Mouse (Mus musculus): ENCODE data around the gene Gm11639.

Gm11639 gene

DNA sequence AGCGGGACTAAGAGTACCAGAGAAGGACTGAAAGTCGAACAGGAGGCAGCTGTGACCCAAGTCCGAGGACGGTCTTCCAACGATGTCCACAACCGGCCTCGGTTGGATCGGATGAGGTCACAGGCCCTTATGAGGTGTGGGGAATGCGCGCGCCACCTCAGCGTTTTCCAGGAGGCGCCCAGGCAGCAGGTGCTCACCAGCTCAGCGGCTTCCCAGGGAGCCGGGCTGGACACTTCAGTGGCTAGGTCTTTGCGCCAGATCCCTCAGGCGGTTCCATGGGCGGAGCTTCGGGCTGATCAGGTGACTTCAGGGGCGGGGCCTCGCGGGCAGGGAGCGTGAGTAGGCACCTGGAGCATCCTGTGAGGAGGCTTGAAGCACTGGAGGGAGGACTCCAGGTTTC, at the start of gene Gm11639:
TSS of gene Gm11639 (plus strand) at position 160 of the 400 bp plus-strand sequence.
- DNase-seq (ENCODE audit: low spot score in 2 of 2): no peak

- no peak for DNase-seq (ENCODE audit: low spot score in 2 of 2)
These were observed 48.5 kb upstream of the Gm11639 start for GRCm38 (mm10) chr11:104637010-104637409.

GRCm38 (mm10) chr11:104638006-104638405, 47.5 kb upstream of the Gm11639 start:
- DNase-seq (ENCODE audit: low spot score in 2 of 2): no peak

GRCm38 (mm10) chr11:104638906-104639305, 46.6 kb upstream of the Gm11639 start:
- no peak for DNase-seq (ENCODE audit: low spot score in 2 of 2)

- DNase-seq (ENCODE audit: low spot score in 2 of 2): no peak
These were observed 45.9 kb upstream of the Gm11639 start for GRCm38 (mm10) chr11:104639634-104640033.

GRCm38 (mm10) chr11:104640894-104641293, 44.6 kb upstream of the Gm11639 start:
- no peak for DNase-seq (ENCODE audit: low spot score in 2 of 2)

- DNase-seq (ENCODE audit: low spot score in 2 of 2): no peak
These were observed 42.3 kb upstream of the Gm11639 start for GRCm38 (mm10) chr11:104643236-104643635.

DNA sequence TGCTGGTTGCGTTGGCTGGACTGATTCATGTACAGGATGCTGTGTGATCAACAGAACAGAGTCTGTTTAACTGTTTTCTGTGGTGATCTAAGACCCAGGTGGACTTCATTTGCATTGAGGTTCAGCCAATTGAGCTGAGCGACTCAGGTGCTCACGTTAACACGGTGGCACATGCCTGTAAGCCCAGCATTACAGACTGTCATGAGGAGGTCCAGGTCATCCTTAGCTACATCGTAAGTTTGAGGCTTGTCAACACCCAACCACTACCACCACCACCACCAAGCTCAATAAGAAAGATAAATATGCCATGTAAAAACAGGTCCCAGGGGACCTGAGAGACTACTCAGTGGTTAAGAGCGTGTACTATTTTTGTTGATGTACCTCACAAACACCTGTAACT, 40.1 kb upstream of the Gm11639 start:
- no peak for DNase-seq (ENCODE audit: low spot score in 2 of 2)

- DNase-seq (ENCODE audit: low spot score in 2 of 2): no peak
These were observed 39.3 kb upstream of the Gm11639 start for GRCm38 (mm10) chr11:104646173-104646572.

- no peak for DNase-seq (ENCODE audit: low spot score in 2 of 2)
These were observed 38.9 kb upstream of the Gm11639 start for GRCm38 (mm10) chr11:104646611-104647010.

DNA sequence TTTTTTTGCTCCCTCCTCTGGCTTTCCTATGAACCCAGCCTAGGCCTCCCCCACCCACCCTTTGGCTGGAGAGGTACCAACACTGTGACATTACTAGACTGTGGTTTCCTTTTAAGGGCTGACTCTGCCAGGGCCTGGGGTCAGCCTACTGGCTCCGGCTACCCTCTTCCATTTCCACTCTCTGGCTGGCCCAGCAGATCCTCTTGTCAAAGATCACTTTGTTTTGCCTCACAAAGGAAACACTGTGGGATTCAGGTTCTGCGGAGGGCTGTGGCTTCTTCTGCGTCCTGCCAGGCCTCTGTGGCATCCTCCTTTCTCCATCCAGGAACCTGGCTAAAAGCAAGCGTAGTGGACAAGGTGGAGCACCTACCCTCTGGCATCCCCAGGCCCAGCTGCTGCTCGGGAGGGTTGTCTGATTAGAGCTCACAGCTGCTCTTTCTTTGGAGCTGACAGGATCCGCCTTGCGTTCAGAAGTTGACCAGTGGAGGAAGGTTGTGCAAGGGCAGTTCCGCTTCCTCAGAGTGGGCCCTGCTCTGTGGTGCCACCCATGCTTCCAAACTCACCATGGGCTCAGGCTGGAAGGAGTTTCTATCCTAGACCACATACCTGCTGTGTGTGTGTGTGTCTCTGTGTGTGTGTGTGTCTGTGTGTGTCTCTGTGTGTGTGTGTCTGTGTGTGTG, 38.2 kb upstream of the Gm11639 start:
- no peak for DNase-seq (ENCODE audit: low spot score in 2 of 2)

GRCm38 (mm10) chr11:104648571-104648970, 36.9 kb upstream of the Gm11639 start:
- DNase-seq (ENCODE audit: low spot score in 2 of 2): no peak

GRCm38 (mm10) chr11:104660599-104660998, 24.9 kb upstream of the Gm11639 start:
- no peak for DNase-seq (ENCODE audit: low spot score in 2 of 2)

GRCm38 (mm10) chr11:104661106-104661505, 24.4 kb upstream of the Gm11639 start:
- DNase-seq (ENCODE audit: low spot score in 2 of 2): no peak

GRCm38 (mm10) chr11:104661531-104662205, 23.8 kb upstream of the Gm11639 start:
- peak; percentile 34 to 39 for DNase-seq (ENCODE audit: low spot score in 2 of 2)

GRCm38 (mm10) chr11:104662573-104662972, 22.9 kb upstream of the Gm11639 start:
- no peak for DNase-seq (ENCODE audit: low spot score in 2 of 2)

DNA sequence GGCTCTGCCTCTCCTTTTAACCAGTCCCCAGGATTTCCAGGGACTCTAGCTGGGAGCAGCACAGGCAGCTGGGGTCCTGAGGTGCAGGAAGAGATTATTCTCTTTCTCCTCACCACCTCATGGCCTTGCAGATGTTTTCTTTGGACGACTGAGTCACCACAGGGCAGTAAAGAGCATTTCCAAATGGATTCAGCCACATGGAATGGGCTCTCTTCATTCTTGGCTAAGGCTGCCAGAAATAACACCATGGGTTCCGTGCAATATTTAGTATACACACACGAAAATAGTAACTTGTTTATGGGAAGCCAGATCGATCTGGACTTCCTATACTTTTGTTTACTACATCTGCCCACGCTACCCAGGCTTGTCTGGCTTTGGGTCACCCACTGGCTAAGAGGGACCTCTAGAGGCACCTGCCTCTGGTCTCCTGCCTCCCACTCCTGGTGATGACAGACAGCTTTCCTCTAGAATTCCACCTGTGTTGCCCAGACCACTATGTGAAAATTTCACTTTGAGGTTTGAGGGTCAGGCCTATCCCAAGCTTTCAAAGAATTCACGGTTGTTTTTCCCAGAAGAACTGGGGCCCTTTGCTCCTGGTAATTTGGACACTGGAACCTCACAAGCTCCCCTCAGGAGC, 22.1 kb upstream of the Gm11639 start:
- DNase-seq (ENCODE audit: low spot score in 2 of 2): no peak

DNA sequence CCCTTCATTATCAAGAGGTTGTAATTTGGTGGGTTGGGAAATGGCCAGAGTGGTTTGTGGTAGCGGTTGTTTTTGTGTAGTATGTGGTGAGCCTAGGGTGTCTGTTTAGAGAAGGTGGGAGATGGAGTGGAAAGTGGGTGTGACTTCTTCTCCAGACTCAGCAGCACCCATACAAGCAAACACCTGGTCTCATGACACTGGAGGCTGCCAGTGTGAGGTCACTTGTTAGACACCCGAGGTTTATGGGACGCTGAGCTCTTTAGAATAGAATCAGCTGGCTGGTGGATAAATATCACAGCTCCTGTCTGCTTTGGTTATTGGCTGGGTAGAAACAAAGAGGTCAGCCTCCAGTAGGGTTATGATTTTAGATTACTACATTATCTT, 21.6 kb upstream of the Gm11639 start:
- DNase-seq (ENCODE audit: low spot score in 2 of 2): no peak

DNA sequence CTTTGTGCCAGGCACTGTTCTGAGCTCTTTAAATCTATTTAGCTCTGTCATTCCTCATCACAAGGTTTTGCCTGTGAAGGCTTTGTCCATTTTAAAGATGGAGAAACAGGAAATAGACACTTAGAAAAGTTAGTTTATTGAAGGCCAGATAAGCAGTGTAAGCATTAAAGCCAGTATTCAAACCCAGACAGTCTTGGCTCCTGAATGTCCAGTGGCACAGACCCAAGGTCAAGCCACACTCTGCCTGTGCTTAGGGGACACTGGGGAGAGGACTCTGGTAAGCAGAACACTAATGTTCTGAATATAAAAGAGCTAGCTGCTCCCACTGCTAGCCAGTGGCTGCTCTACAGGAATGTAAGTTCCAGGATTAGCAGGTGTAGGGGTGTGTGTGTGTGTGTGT, 21.1 kb upstream of the Gm11639 start:
- DNase-seq (ENCODE audit: low spot score in 2 of 2): no peak

DNA sequence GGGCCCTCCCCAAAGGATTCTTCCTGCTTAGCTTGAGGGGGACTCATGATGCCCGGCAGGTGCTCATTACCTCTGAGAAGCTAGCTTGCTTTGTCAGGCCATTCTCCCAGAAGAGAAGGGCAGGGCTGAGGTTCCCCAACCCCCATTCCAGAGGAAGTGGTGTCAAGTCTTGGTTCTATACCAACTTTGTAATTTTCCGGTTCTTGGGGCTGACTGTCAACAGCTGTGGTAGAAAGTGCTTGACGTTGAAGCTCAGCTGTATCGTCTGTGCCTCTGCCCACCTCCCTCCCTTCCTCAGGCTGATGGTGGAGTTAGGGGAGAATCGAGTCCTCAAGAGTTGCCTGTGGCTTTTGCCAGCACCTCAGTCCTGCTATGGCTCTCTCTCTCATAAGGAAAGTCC, 18.1 kb upstream of the Gm11639 start:
- no peak for DNase-seq (ENCODE audit: low spot score in 2 of 2)

- DNase-seq (ENCODE audit: low spot score in 2 of 2): no peak
These were observed 12.1 kb upstream of the Gm11639 start for GRCm38 (mm10) chr11:104673412-104673811.

GRCm38 (mm10) chr11:104674768-104675167, 10.7 kb upstream of the Gm11639 start:
- DNase-seq (ENCODE audit: low spot score in 2 of 2): no peak

GRCm38 (mm10) chr11:104693235-104693634, 7.7 kb downstream of the Gm11639 start:
- DNase-seq (ENCODE audit: low spot score in 2 of 2): peak; percentile 39 to 47

Measured in right cerebral cortex, adult 2 months (tissue).